Mouse (Mus musculus) bone marrow macrophage, adult 2 months (primary cell): Measurements from ENCODE around the gene Tnik. TPM values are rescaled to one million over a fixed set of nuclear protein-coding genes. Genes with fewer than 3 reads are reported as not detected.

Experiments
- H3K27ac ChIP-seq: 2 replicates; pipeline ENCODE4 v1.5.1; 2012; ENCODE audit warnings: low read depth, low read length; ENCODE audit not compliant: insufficient read depth
- H3K4me1 ChIP-seq: 2 replicates; pipeline ENCODE4 v1.6.1; 2012; ENCODE audit warnings: low read length; ENCODE audit not compliant: control insufficient read depth, insufficient read depth
- H3K4me3 ChIP-seq: 2 replicates; pipeline ENCODE4 v1.5.1; 2012; ENCODE audit warnings: mild to moderate bottlenecking, low read length, moderate library complexity; ENCODE audit not compliant: insufficient read depth
- CTCF ChIP-seq: IDR thresholded peaks from 2 replicates; pipeline ENCODE4 v1.5.1; 2012; ENCODE audit warnings: low read depth, mild to moderate bottlenecking, low read length, moderate library complexity
- POLR2A ChIP-seq: IDR thresholded peaks from 2 replicates; pipeline ENCODE4 v1.6.1; 2012; ENCODE audit warnings: mild to moderate bottlenecking, low read depth, low read length, borderline replicate concordance
- polyA plus RNA-seq: library from polyadenylated mRNA; stranded (reverse); fragments of >200 nt; gene quantifications from 2 replicates; pipeline ENCODE4 v1.2.4, GENCODE M21; 2012; ENCODE audit not compliant: missing spikeins, insufficient read depth, insufficient read length

Tnik gene
- polyA plus RNA-seq, 1 experiment: 0.54 TPM

DNA sequence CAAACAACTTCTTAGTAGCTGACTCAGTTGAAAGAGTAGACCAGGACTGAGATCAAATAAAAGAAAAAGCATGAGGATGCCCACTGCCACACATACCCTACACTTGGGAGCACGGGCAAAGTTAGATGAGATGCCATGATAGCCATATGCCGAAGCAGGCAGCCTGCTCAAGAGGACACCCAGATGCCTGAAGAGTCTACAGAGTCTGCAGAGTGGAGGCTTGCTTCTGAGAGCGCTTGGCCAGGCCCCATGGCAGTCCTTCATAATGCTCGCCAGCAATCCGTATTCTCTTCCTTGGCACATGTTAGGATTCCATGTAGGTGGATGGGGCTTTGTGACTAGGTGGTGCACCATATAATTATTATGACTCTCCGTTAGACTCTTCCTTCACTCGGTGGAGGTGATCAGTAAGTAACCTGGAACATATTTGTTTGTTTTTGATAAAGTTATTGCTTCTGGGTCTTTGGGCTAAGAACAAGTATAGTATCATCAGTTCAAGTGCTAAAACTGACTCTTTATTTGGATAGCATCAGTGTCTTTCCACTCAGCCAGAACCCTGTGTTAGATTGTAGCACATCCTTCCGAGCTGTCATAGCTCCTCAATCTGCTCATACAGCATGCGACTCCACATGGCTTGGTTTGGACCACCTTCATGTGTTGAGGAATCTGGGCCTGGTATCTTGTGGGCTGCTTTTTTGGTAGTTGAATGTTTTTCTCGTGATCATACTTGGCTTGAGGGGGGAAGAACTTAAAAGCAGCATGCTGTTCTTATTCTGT lies 122.4 kb downstream of the Tnik start:
- Histone ChIP-seq H3K4me1 (no peaks in the 10 kb centered on the region), H3K4me3 (no peak overlapping the region), H3K27ac (no peak overlapping the region)
- TF ChIP-seq CTCF: no peak
- TF ChIP-seq POLR2A: no peak

GRCm38 (mm10) chr3:28388540-28388939 lies 125.5 kb downstream of the Tnik start:
- Histone ChIP-seq H3K4me1 (no peaks in the 10 kb centered on the region), H3K27ac (no peak overlapping the region), H3K4me3 (no peak overlapping the region)
- TF ChIP-seq CTCF (no peak), POLR2A (no peak)

DNA sequence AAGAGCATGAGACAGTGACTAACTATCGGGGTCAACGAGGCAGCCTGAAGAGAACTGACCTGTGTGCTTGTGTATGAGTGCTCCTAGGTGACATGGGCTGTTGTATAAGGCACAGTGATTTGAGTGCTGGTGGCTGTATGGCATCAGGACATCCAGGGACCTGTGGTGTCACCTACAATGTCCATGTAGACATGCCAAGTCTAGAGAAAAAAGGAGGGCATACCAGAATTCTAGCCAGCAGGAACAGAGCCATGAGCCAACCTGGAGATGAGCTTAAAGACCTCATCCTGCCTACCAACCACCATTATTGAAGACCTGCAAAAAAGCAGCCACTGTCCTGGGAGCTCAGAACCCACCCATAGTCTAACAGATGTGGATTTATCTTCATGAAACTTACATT lies 127.2 kb downstream of the Tnik start:
- H3K4me3 ChIP-seq: no peak overlapping the region
- no peak for TF ChIP-seq POLR2A
- TF ChIP-seq CTCF: no peak
- no peaks in the 10 kb centered on the region for H3K4me1 ChIP-seq
- no peak overlapping the region for H3K27ac ChIP-seq

GRCm38 (mm10) chr3:28392542-28392941 lies 129.5 kb downstream of the Tnik start:
- Histone ChIP-seq H3K27ac (no peak overlapping the region), H3K4me3 (no peak overlapping the region), H3K4me1 (no peaks in the 10 kb centered on the region)
- TF ChIP-seq POLR2A (no peak), CTCF (no peak)

GRCm38 (mm10) chr3:28398781-28399180 lies 135.8 kb downstream of the Tnik start:
- no peak for TF ChIP-seq POLR2A
- TF ChIP-seq CTCF: no peak
- no peaks in the 10 kb centered on the region for H3K4me1 ChIP-seq
- no peak overlapping the region for H3K4me3 ChIP-seq
- no peak overlapping the region for H3K27ac ChIP-seq

DNA sequence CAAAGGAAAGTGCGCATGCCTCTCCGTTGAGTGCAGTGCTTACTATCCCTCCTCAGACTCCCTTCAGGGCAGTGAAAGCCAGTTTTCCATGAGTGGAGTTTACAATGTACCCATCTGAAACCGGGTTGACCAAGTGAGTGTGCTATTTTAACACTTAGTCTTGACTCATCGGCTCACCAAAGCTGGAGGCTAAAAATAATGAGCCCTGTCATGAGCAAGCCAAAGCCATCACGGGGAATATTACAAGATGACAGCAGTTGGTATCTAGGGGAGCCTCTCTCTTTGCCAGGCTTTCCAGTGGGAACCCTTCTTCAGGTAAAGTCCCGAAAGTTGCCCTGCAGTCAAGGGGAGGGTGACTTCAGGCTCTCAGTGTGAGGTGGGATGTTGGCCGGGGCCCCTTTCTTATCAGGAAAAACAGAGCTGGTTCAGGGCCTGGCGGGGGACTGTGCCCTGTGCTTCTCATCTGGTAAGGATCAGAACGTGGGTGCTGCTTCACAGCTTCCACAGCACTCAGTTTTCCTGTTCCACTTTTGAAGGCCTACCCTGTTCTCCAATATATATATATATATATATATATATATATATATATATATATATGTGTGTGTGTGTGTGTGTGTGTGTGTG lies 136.7 kb downstream of the Tnik start:
- H3K27ac ChIP-seq: no peak overlapping the region
- H3K4me1 ChIP-seq: no peaks in the 10 kb centered on the region
- TF ChIP-seq CTCF: no peak
- no peak for TF ChIP-seq POLR2A
- no peak overlapping the region for H3K4me3 ChIP-seq

DNA sequence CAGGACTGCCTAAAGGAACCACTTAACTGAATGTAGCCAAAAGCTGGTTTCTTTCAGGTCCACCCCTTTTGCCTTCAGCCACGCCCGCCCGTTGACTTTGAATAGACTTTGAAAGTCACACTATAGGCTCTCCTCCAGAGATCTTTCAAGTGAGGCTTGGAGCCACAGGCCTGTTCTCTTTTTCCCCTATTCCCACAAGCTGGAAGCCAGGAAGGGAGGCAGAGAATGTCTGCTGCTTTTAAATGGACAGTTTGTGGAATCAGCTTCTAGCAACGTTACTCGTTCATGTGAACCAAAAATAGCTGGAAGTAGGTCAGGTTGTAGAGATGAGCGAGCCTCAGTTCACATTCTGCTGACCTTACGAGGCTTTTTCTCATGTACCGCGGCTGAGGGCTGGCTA lies 138.3 kb downstream of the Tnik start:
- H3K4me3 ChIP-seq: no peak overlapping the region
- H3K27ac ChIP-seq: no peak overlapping the region
- no peak for TF ChIP-seq POLR2A
- no peak for TF ChIP-seq CTCF
- no peaks in the 10 kb centered on the region for H3K4me1 ChIP-seq

DNA sequence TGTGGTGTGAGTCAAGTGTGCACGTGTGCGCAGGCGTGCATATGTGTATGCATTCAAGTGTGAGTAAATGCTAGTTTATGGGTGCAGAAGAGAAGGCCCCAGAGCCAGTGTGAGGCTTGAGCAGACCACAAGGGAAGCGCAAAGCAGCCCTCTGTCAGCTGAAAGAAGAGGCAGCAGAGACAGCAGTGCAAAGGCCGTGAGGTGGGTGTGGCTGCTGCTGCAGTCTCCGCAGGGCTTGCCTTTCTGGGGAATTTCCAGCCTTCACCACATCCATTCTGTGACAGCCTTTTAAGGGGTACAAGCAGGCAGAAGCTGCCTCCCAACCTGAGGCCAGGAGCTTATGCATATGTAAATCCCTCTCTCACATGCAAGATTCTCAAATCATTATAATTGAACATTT lies 139.2 kb downstream of the Tnik start:
- H3K4me1 ChIP-seq: no peaks in the 10 kb centered on the region
- TF ChIP-seq CTCF: no peak
- TF ChIP-seq POLR2A: no peak
- no peak overlapping the region for H3K27ac ChIP-seq
- no peak overlapping the region for H3K4me3 ChIP-seq

DNA sequence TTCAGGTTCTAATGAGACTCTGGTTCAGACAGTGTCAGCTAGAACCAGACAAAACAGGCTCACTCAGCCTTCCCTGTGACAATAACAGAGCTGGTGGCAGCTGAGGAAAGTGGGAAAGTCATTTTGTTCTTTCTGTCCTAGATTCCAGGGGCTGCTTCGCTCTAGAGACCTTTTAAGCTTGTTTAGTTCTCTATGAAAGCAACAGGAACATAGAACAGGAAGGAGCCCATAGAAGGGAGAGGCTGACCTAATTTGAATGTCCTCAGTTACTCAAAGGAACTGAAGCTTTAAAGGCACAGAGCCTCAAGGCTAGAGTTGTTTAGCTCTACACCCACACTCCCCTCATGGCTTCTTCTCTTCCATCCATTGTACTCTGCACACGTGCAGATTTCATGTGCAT lies 142.4 kb downstream of the Tnik start:
- no peaks in the 10 kb centered on the region for H3K4me1 ChIP-seq
- no peak overlapping the region for H3K4me3 ChIP-seq
- TF ChIP-seq CTCF (no peak), POLR2A (no peak)
- no peak overlapping the region for H3K27ac ChIP-seq

- Histone ChIP-seq H3K27ac (no peak overlapping the region), H3K4me3 (no peak overlapping the region), H3K4me1 (no peaks in the 10 kb centered on the region)
- no peak for TF ChIP-seq POLR2A
- TF ChIP-seq CTCF: no peak
Measured at GRCm38 (mm10) chr3:28408859-28409459, 145.9 kb downstream of the Tnik start.
